Mouse (Mus musculus): ENCODE results near the gene Atp11c. TPM values are rescaled to one million over a fixed set of nuclear protein-coding genes. Genes with fewer than 3 reads are reported as not detected.

The Atp11c gene
- polyA plus RNA-seq, 1 experiment = 18.9 TPM

GRCm38 (mm10) chrX:60403062-60403763 lies 189.3 kb downstream of the Atp11c start:
- TF ChIP-seq POLR2A (IDR thresholded peaks at IDR 0.05; ENCODE audit: borderline replicate concordance, low read depth, low read length) (no peak), CTCF (IDR thresholded peaks at IDR 0.05; ENCODE audit: low read depth, low read length) (no peak)
- no peaks in the 10 kb centered on the region for H3K4me1 ChIP-seq (ENCODE audit: control insufficient read depth, insufficient read depth, low read length)
- peak overlapping the region; percentile 84 for H3K4me3 ChIP-seq (ENCODE audit: insufficient read depth, low read length)
- no peak overlapping the region for H3K27ac ChIP-seq (ENCODE audit: insufficient read depth, low read depth, low read length)

DNA sequence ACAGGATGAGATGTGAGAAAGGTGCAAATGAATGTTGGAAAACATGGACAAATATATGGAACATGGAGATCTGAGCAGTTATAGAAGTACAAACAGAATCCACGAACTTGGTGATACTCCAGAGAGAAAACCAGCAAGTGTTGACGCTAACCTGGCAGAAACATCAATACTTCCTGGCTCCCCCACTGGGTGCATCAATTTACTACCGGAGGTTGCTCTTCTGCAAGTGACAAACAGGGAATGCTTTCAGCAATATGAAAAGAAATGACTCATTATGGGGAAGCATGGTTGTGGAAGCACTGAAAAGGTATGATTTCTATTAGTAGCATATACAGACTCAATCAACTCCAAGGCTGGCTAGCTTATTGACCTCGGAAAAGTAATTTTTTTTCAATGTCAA lies 198.2 kb downstream of the Atp11c start:
- TF ChIP-seq POLR2A (IDR thresholded peaks at IDR 0.05; ENCODE audit: borderline replicate concordance, low read depth, low read length) = no peak
- no peak for TF ChIP-seq CTCF (IDR thresholded peaks at IDR 0.05; ENCODE audit: low read depth, low read length)
- H3K27ac ChIP-seq (ENCODE audit: insufficient read depth, low read depth, low read length) = no peak overlapping the region
- H3K4me3 ChIP-seq (ENCODE audit: insufficient read depth, low read length) = no peak overlapping the region
- no peaks in the 10 kb centered on the region for H3K4me1 ChIP-seq (ENCODE audit: control insufficient read depth, insufficient read depth, low read length)

GRCm38 (mm10) chrX:60386852-60387251 lies 205.6 kb downstream of the Atp11c start:
- peaks cover 9% of the 10 kb centered on the region for H3K4me1 ChIP-seq (ENCODE audit: control insufficient read depth, insufficient read depth, low read length)
- TF ChIP-seq CTCF (IDR thresholded peaks at IDR 0.05; ENCODE audit: low read depth, low read length) (no peak), POLR2A (IDR thresholded peaks at IDR 0.05; ENCODE audit: borderline replicate concordance, low read depth, low read length) (no peak)
- no peak overlapping the region for H3K27ac ChIP-seq (ENCODE audit: insufficient read depth, low read depth, low read length)
- H3K4me3 ChIP-seq (ENCODE audit: insufficient read depth, low read length) = no peak overlapping the region

GRCm38 (mm10) chrX:60381711-60382110 lies 210.8 kb downstream of the Atp11c start:
- H3K27ac ChIP-seq (ENCODE audit: insufficient read depth, low read depth, low read length) = no peak overlapping the region
- H3K4me3 ChIP-seq (ENCODE audit: insufficient read depth, low read length) = no peak overlapping the region
- H3K4me1 ChIP-seq (ENCODE audit: control insufficient read depth, insufficient read depth, low read length) = peaks cover 9% of the 10 kb centered on the region
- no peak for TF ChIP-seq POLR2A (IDR thresholded peaks at IDR 0.05; ENCODE audit: borderline replicate concordance, low read depth, low read length)
- no peak for TF ChIP-seq CTCF (IDR thresholded peaks at IDR 0.05; ENCODE audit: low read depth, low read length)

- peaks cover 9% of the 10 kb centered on the region for H3K4me1 ChIP-seq (ENCODE audit: control insufficient read depth, insufficient read depth, low read length)
- no peak overlapping the region for H3K27ac ChIP-seq (ENCODE audit: insufficient read depth, low read depth, low read length)
- no peak overlapping the region for H3K4me3 ChIP-seq (ENCODE audit: insufficient read depth, low read length)
- no peak for TF ChIP-seq POLR2A (IDR thresholded peaks at IDR 0.05; ENCODE audit: borderline replicate concordance, low read depth, low read length)
- TF ChIP-seq CTCF (IDR thresholded peaks at IDR 0.05; ENCODE audit: low read depth, low read length) = no peak
These were observed 212.1 kb downstream of the Atp11c start for GRCm38 (mm10) chrX:60380386-60380785.

GRCm38 (mm10) chrX:60348741-60349140 lies 243.8 kb downstream of the Atp11c start:
- Histone ChIP-seq H3K4me3 (ENCODE audit: insufficient read depth, low read length) (no peak overlapping the region), H3K27ac (ENCODE audit: insufficient read depth, low read depth, low read length) (no peak overlapping the region), H3K4me1 (ENCODE audit: control insufficient read depth, insufficient read depth, low read length) (0 out of 2 replicates have a peak, but pooled peaks cover 3% of the 10 kb centered on the region)
- TF ChIP-seq CTCF (IDR thresholded peaks at IDR 0.05; ENCODE audit: low read depth, low read length) = no peak
- TF ChIP-seq POLR2A (IDR thresholded peaks at IDR 0.05; ENCODE audit: borderline replicate concordance, low read depth, low read length) = no peak

DNA sequence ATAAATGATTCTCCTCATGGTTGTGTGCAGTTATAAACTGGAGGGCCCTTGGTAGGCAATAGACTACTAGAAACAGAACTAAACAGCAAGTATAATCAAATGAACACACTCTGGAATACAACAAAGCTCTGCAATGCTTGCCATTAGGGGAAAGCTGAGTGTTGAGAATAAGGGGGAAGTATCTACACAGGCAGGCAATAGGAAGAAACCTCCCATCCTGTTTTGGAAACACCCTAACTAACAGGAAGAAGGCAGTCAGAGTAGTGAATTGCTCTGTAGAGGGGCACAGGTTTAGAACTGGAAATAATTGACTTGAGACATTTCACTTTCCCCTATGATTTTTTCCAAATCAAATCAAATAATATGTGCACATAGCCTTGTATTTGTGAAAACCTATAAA lies 247.1 kb downstream of the Atp11c start:
- Histone ChIP-seq H3K27ac (ENCODE audit: insufficient read depth, low read depth, low read length) (no peak overlapping the region), H3K4me1 (ENCODE audit: control insufficient read depth, insufficient read depth, low read length) (0 out of 2 replicates have a peak, but pooled peaks cover 3% of the 10 kb centered on the region), H3K4me3 (ENCODE audit: insufficient read depth, low read length) (no peak overlapping the region)
- TF ChIP-seq POLR2A (IDR thresholded peaks at IDR 0.05; ENCODE audit: borderline replicate concordance, low read depth, low read length) (no peak), CTCF (IDR thresholded peaks at IDR 0.05; ENCODE audit: low read depth, low read length) (no peak)

DNA sequence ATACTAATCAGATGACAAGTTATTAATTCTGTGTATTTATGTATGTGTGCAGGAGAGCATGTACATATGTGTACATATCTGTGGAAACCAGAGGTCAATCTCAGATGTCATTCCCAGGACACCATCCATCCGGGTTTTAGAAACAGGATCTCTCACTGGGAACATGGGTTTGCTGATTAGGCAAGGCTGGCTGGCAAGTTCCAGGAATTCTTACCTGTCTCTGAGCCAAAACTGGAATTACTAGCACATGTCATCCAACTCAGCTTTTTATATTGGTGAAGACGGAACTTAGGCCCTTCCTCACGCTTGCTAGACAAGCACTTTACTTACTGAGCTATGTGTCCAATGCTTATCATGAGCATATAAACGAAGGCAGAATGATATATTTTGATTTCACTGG lies 247.5 kb downstream of the Atp11c start:
- Histone ChIP-seq H3K27ac (ENCODE audit: insufficient read depth, low read depth, low read length) (no peak overlapping the region), H3K4me3 (ENCODE audit: insufficient read depth, low read length) (no peak overlapping the region), H3K4me1 (ENCODE audit: control insufficient read depth, insufficient read depth, low read length) (0 out of 2 replicates have a peak, but pooled peaks cover 3% of the 10 kb centered on the region)
- TF ChIP-seq CTCF (IDR thresholded peaks at IDR 0.05; ENCODE audit: low read depth, low read length) = no peak
- no peak for TF ChIP-seq POLR2A (IDR thresholded peaks at IDR 0.05; ENCODE audit: borderline replicate concordance, low read depth, low read length)

DNA sequence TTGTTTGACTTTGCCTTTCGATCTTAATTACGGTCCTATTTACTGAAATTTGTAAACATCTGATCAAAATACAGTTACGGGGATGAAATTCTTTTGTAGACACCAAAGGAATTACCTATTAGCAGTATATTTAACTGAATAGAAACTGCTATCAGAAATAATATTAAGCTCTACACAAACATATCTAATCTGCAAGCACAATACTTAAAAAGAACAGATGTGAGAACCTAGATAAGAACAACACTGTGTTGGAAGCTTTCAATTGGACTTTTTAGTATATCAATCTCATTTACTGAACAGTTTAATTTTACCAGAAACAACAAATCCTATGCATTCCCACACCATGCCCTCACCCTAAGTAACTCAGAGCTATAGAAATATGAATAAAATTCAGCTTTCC lies 262.8 kb downstream of the Atp11c start:
- H3K4me1 ChIP-seq (ENCODE audit: control insufficient read depth, insufficient read depth, low read length) = no peaks in the 10 kb centered on the region
- no peak for TF ChIP-seq POLR2A (IDR thresholded peaks at IDR 0.05; ENCODE audit: borderline replicate concordance, low read depth, low read length)
- no peak for TF ChIP-seq CTCF (IDR thresholded peaks at IDR 0.05; ENCODE audit: low read depth, low read length)
- no peak overlapping the region for H3K4me3 ChIP-seq (ENCODE audit: insufficient read depth, low read length)
- H3K27ac ChIP-seq (ENCODE audit: insufficient read depth, low read depth, low read length) = no peak overlapping the region

GRCm38 (mm10) chrX:60321321-60321720 lies 271.2 kb downstream of the Atp11c start:
- H3K27ac ChIP-seq (ENCODE audit: insufficient read depth, low read depth, low read length) = no peak overlapping the region
- H3K4me3 ChIP-seq (ENCODE audit: insufficient read depth, low read length) = no peak overlapping the region
- TF ChIP-seq CTCF (IDR thresholded peaks at IDR 0.05; ENCODE audit: low read depth, low read length) = no peak
- TF ChIP-seq POLR2A (IDR thresholded peaks at IDR 0.05; ENCODE audit: borderline replicate concordance, low read depth, low read length) = no peak
- H3K4me1 ChIP-seq (ENCODE audit: control insufficient read depth, insufficient read depth, low read length) = no peaks in the 10 kb centered on the region

Data from bone marrow macrophage, adult 2 months (primary cell).